Mouse (Mus musculus) embryo, embryonic 11.5 days (tissue): ENCODE measurements around the gene Tpsab1.

Experiments
- DNase-seq: peaks from one replicate; pipeline ENCODE4 v3.0.0-alpha.2; 2012; ENCODE audit warnings: low read depth, low spot score

Tpsab1 gene

GRCm38 (mm10) chr17:25345462-25345861 is at the start of gene Tpsab1:
Gene Tpsab1 (minus strand): TSS chr17:25345562.
- DNase-seq: no peak

DNA sequence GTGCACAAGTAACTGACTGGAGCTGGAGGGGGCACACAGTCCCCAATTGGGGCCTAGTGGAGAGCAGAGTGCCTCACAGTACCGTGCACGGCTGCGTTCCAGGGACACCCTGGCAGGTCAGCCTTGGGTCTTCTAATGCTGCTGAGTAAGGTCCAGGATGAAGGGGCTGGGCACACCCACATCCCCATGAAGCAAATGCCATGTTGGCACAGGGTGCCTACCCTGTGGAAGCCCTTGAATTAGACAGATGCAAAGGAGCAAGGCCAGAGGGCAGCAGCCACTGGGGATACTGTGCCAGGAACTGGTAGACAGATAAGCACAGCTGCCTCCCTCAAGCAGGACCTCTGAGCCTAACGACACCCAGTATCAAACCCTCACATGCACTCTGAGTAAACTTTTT is 49.2 kb upstream of the Tpsab1 start:
- DNase-seq: no peak

- DNase-seq: no peak
Observed at GRCm38 (mm10) chr17:25374011-25374410, 28.6 kb upstream of the Tpsab1 start.

- no peak for DNase-seq
Observed at GRCm38 (mm10) chr17:25372491-25372890, 27.1 kb upstream of the Tpsab1 start.

GRCm38 (mm10) chr17:25368973-25369372 is 23.6 kb upstream of the Tpsab1 start, which contains the start of gene Tpsg1:
Gene Tpsg1 (plus strand): TSS chr17:25369273.
- no peak for DNase-seq

DNA sequence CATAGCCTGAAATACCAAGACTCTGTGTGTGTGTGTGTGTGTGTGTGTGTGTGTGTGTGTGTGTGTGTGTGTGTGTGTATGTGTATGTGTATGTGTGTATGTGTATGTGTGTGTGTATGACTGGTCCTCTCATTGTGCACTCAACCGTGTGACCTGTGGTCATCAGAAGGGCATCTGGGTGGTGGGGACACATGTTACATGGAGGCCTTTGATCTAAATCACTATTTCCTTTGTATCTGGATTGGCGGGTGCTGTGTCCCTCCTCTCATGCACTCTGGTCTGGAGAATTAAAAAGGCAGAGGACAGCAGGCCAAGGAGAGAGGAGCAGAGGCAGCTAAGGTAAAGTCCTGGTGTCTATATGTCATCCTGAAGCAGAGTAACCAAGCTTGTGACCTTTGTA is 20.6 kb upstream of the Tpsab1 start, which contains the start of gene Tpsb2:
Gene Tpsb2, plus strand, starts transcription at position 301 of the 400 bp plus-strand sequence.
- DNase-seq: no peak

- DNase-seq: peak; percentile 8
Observed at GRCm38 (mm10) chr17:25363726-25364125, 18.4 kb upstream of the Tpsab1 start.

DNA sequence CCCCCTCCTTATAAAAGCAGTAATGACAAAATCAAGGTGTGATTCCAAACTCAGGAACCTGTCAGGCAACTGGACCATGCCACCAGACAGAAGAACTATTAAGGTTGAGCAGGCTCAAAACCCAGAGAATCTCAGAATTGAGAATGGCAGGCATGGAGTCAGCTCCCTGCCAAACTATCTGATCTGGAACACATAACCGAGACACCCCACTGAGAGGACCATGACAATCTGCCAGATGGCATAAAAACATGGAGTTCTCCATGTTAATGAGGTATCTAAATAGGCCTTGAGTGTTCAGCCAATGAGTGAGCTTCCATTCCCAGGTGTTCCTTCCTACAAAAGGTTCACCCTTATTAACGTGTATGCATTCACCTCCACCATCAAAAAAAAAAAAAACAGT is 15.9 kb upstream of the Tpsab1 start:
- DNase-seq: no peak

DNA sequence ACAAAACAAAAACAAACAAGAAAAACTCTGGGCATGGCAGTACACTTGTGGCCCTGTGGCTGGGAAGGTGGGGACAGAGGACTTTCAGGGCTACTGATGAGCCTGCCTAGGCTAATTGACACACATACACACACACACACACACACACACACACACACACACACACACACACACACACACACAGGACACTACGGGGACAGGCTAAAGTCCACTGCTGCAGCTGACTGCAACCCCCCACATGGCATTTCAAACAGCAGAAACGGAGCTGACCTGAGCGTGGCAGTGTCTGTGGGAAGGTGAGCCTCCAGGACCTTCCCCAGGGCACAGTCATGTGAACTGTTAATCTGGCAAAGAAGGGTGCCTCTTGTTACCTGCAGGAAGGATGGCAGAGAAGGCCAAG is 3.9 kb downstream of the Tpsab1 start:
- no peak for DNase-seq

- DNase-seq: no peak
Observed at GRCm38 (mm10) chr17:25340003-25340402, 5.4 kb downstream of the Tpsab1 start.

DNA sequence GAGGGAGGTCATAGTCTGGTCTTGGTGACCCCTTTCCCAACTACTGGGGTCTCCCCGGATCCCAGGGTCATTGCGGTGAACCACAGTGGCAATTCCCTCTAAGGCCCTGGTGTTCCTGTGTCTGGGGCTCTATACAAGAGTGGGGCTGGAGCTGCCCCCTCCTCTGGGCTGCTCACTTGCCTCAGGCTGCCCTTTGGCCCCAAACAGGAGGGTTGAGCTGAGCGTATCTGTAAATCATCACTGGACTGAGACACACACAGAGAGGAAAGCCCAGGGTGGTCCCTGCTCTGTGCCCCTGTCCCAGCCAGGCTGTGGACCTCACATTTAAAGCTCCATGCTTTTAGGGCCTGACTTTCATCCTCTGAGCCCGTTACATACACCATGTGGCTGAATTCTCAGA is 7.1 kb downstream of the Tpsab1 start:
- DNase-seq: no peak

DNA sequence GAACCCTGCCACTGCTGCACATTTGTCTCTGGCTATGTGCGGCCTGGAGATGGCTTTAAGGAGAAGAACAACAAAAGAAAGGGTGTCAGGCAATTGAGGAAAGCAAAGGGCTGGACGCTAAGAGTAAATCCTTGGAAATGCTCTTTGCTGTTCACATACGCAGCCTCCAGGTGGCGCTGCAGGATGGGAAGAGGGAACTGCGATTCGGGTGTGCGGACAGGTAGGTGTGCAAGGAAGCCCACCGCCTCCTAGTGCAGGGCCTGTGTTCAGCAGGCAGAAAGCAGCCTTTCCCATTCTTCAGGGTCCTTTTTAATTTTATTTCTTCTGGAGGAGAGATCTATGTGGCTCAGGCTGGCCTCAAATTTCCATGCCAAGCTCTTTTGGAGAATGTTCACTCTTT is 11.4 kb downstream of the Tpsab1 start:
- DNase-seq: peak; percentile 63

GRCm38 (mm10) chr17:25332321-25332720 is 13.0 kb downstream of the Tpsab1 start:
- DNase-seq: no peak

DNA sequence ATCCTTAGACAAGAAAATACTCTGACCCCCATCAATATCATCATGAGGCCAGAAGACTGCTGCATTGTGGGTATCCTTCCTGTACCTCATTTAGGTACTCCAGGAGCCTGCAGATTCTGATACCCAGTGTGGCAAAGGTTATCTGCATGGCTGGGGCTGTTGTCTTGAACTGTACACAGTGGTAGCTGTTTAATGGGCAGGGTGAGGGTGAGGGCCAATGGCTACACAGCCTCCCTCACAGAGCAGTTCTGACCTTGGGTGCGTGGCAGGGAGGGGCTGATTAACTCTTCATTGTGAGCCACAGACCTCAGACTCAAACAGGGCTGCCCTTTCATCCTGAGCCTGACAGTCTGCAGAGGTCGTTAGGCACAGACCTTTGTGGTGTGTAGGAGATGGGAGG is 22.4 kb downstream of the Tpsab1 start:
- DNase-seq: no peak

DNA sequence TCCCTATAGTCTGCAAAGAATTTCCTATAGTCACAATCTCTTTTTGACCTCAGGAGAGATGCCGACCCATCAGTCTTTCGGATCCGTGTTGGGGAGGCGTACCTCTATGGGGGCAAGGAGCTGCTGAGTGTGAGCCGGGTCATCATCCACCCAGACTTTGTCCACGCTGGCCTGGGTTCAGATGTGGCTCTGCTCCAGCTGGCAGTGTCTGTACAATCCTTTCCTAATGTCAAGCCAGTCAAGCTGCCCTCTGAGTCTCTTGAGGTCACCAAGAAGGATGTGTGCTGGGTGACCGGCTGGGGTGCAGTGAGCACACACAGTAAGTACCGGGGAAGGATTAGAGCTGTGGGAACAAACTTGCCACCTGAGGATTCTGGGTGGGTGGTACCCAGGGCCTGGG is 24.5 kb downstream of the Tpsab1 start:
- no peak for DNase-seq

GRCm38 (mm10) chr17:25318354-25318753 is 27.0 kb downstream of the Tpsab1 start, which contains the start of gene Prss29:
Gene Prss29 (plus strand): TSS chr17:25318654.
- no peak for DNase-seq

DNA sequence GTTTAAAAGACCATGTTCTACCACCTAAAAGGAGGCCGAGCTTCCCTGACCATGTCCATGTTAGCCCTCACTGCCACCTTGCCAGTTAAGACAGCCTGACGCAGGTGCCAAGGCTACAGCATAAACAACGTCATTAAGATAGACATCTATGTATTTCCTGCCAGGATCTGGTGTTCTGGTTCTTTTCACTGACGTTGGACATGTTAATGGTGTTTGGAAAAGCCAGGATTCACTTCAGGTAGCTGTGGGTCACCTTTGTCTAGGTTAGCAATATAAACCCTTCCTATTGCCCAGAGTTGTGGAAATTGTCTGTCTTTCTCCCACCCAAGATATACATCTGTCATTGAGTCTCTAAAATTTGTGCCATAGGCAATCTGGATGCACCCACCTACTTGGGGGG is 37.0 kb downstream of the Tpsab1 start, which contains the start of gene Prss28:
Gene Prss28, plus strand, starts transcription at position 301 of the 400 bp plus-strand sequence.
- no peak for DNase-seq

- no peak for DNase-seq
Observed at GRCm38 (mm10) chr17:25298094-25298493, 47.3 kb downstream of the Tpsab1 start, which contains the start of gene Prss34. Gene Prss34 (plus strand): TSS chr17:25298394.

GRCm38 (mm10) chr17:25294111-25294510 is 51.3 kb downstream of the Tpsab1 start:
- DNase-seq: no peak

DNA sequence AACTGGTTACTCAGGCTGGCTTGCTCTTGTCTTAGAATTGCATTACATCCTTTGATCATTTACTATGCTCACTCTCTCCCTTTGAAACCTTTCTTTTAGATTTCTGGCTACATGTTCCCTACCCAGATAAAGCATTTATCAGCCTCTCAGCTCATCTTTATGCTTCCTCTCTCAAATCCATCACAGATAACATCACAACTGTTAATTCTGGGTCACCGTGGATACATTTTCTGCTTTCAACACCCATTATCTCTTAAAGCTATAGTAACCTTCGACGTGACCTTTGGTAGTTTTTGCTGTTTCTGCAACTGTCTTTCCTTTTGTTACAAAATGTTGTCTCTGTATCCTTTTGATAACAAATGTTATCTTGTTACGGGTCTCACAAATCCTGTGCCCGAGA is 51.9 kb downstream of the Tpsab1 start:
- DNase-seq: no peak
